Mouse (Mus musculus): Measurements from ENCODE around the gene Cdh20.

DNA sequence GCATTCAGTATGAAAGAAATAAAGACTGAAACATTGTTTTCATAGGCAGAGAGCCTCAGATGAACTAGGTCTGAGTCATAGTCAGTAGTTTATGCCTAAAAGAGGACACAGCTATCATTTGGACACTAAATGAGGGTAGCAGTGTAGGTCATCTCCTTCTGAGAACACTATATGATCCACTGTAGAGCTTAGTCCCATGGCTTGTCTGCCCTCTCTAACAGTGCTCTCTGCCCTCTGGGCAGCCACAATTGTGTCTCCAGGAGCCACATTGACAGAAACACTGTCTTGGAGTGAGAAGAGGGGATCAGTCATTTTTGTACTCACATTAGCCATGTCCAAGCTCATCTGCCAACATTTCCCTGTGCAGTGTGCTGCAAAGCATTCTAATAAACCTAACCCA is 70.7 kb downstream of the Cdh20 start:
- TF ChIP-seq CTCF (IDR thresholded peaks at IDR 0.05; ENCODE audit: low read depth, low read length) (no peak), TAL1 (conservative IDR thresholded peaks at IDR 0.05; ENCODE audit: low read depth, low read length) (no peak), GATA1 (IDR thresholded peaks at IDR 0.05; ENCODE audit: borderline replicate concordance, low read length) (no peak), POLR2AphosphoS5 (IDR thresholded peaks at IDR 0.05; ENCODE audit: insufficient replicate concordance, low read depth, low read length) (no peak), GATA2 (IDR thresholded peaks at IDR 0.05; ENCODE audit: borderline replicate concordance, low read depth, low read length) (no peak)
